Mouse (Mus musculus): ENCODE data around the gene Slc25a48.

DNA sequence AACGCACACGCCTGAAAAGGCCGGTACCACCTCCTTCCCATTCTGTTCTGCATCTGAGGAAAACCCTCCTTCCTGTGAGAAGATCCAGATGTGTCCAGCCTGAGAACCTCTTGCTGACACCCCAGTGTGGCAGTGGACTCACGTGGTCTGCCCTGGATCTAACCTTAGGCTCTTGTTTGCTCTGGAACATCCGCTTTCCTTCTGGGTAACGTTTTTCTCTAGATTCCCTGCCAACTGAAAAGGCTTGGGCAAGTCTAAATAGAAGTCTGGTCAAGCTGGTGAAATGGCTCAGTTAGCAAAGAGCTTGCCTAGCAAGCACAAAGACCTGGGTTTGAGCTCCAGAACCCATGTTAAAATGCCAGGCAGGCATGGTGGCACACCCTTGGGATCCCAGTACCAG is 6.8 kb downstream of the Slc25a48 start:
- TF ChIP-seq CTCF (IDR thresholded peaks at IDR 0.05; ENCODE audit: extremely low read depth, insufficient read depth, insufficient read length, insufficient replicate concordance): no peak
- no peak for TF ChIP-seq POLR2A (IDR thresholded peaks at IDR 0.05; ENCODE audit: low read depth, low read length)
